Mouse (Mus musculus) CH12.LX (cell line): ENCODE measurements around the gene 2210017I01Rik.

Experiments
- CHD2 ChIP-seq: IDR thresholded peaks from 2 replicates; pipeline ENCODE4 v1.6.1; 2011; ENCODE audit warnings: low read length, improper control_type of control experiment
- CTCF ChIP-seq, 2 experiments: IDR thresholded peaks in 1 of 2; conservative IDR thresholded peaks in 1 of 2; 2 replicates each; pipeline ENCODE4 v1.5.1; 2011 to 2012; ENCODE audit warnings: low read depth in 2 of 2, low read length in 2 of 2, improper control_type of control experiment in 1 of 2, inconsistent platforms in 1 of 2, mild to moderate bottlenecking in 1 of 2, moderate library complexity in 1 of 2
- EP300 ChIP-seq: IDR thresholded peaks from 2 replicates; pipeline ENCODE4 v1.6.1; 2011; ENCODE audit warnings: low read length, improper control_type of control experiment
- JUND ChIP-seq: conservative IDR thresholded peaks from 2 replicates; pipeline ENCODE4 v1.6.1; 2011; ENCODE audit warnings: low read depth, low read length, improper control_type of control experiment
- MAX ChIP-seq: IDR thresholded peaks from 2 replicates; pipeline ENCODE4 v1.6.1; 2011; ENCODE audit warnings: low read length, improper control_type of control experiment
- MEF2A ChIP-seq: IDR thresholded peaks from 2 replicates; pipeline ENCODE4 v1.6.1; 2014; ENCODE audit warnings: low read depth, mild to moderate bottlenecking, inconsistent platforms, low read length, improper control_type of control experiment, borderline replicate concordance
- POLR2A ChIP-seq: IDR thresholded peaks from 2 replicates; pipeline ENCODE4 v1.6.1; 2011; ENCODE audit warnings: low read depth, mild to moderate bottlenecking, improper control_type of control experiment, low read length
- RAD21 ChIP-seq: IDR thresholded peaks from 2 replicates; pipeline ENCODE4 v1.6.1; 2011; ENCODE audit warnings: low read depth, mild to moderate bottlenecking, low read length, improper control_type of control experiment, moderate library complexity
- UBTF ChIP-seq: IDR thresholded peaks from 2 replicates; pipeline ENCODE4 v1.6.1; 2012; ENCODE audit warnings: low read depth, mild to moderate bottlenecking, inconsistent platforms, low read length, improper control_type of control experiment, moderate library complexity
- ZKSCAN1 ChIP-seq: IDR thresholded peaks from 2 replicates; pipeline ENCODE4 v1.6.1; 2012; ENCODE audit warnings: low read depth, inconsistent platforms, low read length, improper control_type of control experiment, borderline replicate concordance
- ZNF384 ChIP-seq: IDR thresholded peaks from 2 replicates; pipeline ENCODE4 v1.6.1; 2012; ENCODE audit warnings: low read depth, low read length, improper control_type of control experiment, inconsistent platforms

GRCm38 (mm10) chr3:92587190-92587589 is 20.1 kb downstream of the 2210017I01Rik start:
- TF ChIP-seq CHD2, result no peak
- TF ChIP-seq POLR2A, result no peak
- TF ChIP-seq CTCF (conservative IDR thresholded peaks at IDR 0.05 in 1 of 2, IDR thresholded peaks at IDR 0.05 in 1 of 2; ENCODE audit: low read depth in 2 of 2, low read length in 2 of 2), result no peak
- TF ChIP-seq ZNF384, result no peak
- no peak for TF ChIP-seq RAD21
- no peak for TF ChIP-seq MEF2A
- no peak for TF ChIP-seq EP300
- no peak for TF ChIP-seq ZKSCAN1
- no peak for TF ChIP-seq JUND
- TF ChIP-seq UBTF, result no peak
- no peak for TF ChIP-seq MAX
